Mouse (Mus musculus): ENCODE measurements around the gene Clec4b1. TPM values are rescaled to one million over a fixed set of nuclear protein-coding genes. Genes with fewer than 3 reads are reported as not detected.

The Clec4b1 gene
- total RNA-seq (2023): not detected

DNA sequence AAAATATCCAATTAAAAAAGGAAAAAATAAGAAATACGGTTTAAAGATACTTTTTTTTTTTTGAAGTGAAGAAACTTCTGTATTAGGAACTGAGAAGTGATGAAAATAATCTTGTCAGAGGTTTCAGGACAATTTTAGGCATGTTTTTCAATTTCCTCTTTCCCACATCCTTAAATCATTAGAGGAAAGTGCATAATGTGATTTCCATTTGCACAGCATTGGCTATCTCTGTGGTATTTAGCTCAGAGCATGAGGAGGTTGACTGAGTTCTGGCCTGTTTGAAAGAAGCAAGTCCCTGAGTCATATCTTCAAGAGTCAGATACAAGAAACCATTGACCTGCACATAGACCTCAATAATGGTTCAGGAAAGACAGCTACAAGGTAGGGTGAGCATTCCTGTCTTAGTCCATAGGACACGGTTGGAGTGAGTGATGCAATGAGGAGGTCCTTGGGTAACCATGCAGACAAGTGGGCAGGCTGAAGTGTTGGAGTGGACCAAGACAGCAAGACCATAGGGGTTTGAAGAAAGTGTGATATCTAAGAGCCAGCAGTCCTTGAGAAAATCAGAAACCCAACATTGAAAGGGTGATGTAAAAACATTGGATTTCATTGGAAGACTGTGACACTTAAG, at the start of gene Clec4b1:
TSS of gene Clec4b1 (plus strand) at position 221 of the 631 bp plus-strand sequence.

GRCm38 (mm10) chr6:123106128-123106527, 56.4 kb downstream of the Clec4b1 start, which contains the start of gene Clec4a2:
TSS of gene Clec4a2 (plus strand) at chr6:123106428.

Other genes starting within 250 kb of the Clec4b1 start
- gene Slc2a3, start 248.3 kb upstream of the Clec4b1 start, total RNA-seq (2023): 10 to 100 TPM; 36.1 to 41.3 TPM
- gene Foxj2, start 230.0 kb upstream of the Clec4b1 start, total RNA-seq (2023): 10 to 100 TPM; 35.5 to 38.6 TPM
- not detected for gene C3ar1, start 193.8 kb upstream of the Clec4b1 start, total RNA-seq (2023)
- 10 to 100 TPM; 48.2 to 59.3 TPM for gene Necap1, start 175.5 kb upstream of the Clec4b1 start, total RNA-seq (2023)
- gene Clec4a1, start 128.1 kb upstream of the Clec4b1 start, total RNA-seq (2023): under 1 TPM; 0.47 to 0.58 TPM
- gene Clec4a3, start 97.4 kb upstream of the Clec4b1 start, total RNA-seq (2023): 1 to 10 TPM in 1 of 2 experiments, under 1 TPM in 1; 0.83 to 1.7 TPM
- gene Clec4a4, start 59.6 kb upstream of the Clec4b1 start, total RNA-seq (2023): not detected
- under 1 TPM; 0.44 to 0.62 TPM for gene Clec4a2, start 56.5 kb downstream of the Clec4b1 start, total RNA-seq (2023)
- not detected for gene Clec4b2, start 122.9 kb downstream of the Clec4b1 start, total RNA-seq (2023)
- gene Clec4n, start 179.9 kb downstream of the Clec4b1 start, total RNA-seq (2023): under 1 TPM; 0.64 to 0.95 TPM
- not detected for gene Clec4d, start 212.1 kb downstream of the Clec4b1 start, total RNA-seq (2023)
- under 1 TPM in 1 of 2 experiments, not detected in 1; 0.18 TPM for gene Clec4e, start 239.9 kb downstream of the Clec4b1 start, total RNA-seq (2023)

Measured in T-cell, adult 66 days (primary cell).